Mouse (Mus musculus) midbrain, embryonic 10.5 days (tissue): ENCODE measurements around the gene Ifnz. TPM values are rescaled to one million over a fixed set of nuclear protein-coding genes. Genes with fewer than 3 reads are reported as not detected.
"Not testable (repeated sequence)": the region's sequence is repeated elsewhere in the genome, so short reads cannot be mapped to it uniquely, and the experiment has no call there.

Experiments used
- DNase-seq: peaks from one replicate; pipeline ENCODE4 v3.0.0-alpha.2; 2017; ENCODE audit warnings: low spot score
- H3K27ac ChIP-seq: fragments of 300-500 bp; sonication (generic); replicated peaks from 2 replicates; pipeline ENCODE4 v1.5.1; 2016; ENCODE audit warnings: mild to moderate bottlenecking
- H3K27me3 ChIP-seq: fragments of 300-500 bp; sonication (generic); 2 replicates; pipeline ENCODE4 v1.6.1; 2016; ENCODE audit warnings: low read depth, mild to moderate bottlenecking; ENCODE audit not compliant: poor library complexity, severe bottlenecking
- H3K36me3 ChIP-seq: fragments of 300-500 bp; sonication (generic); 2 replicates; pipeline ENCODE4 v1.6.1; 2016; ENCODE audit warnings: mild to moderate bottlenecking, moderate library complexity
- H3K4me1 ChIP-seq: fragments of 300-500 bp; sonication (generic); 2 replicates; pipeline ENCODE4 v1.6.1; 2016
- H3K4me3 ChIP-seq: fragments of 300-500 bp; sonication (generic); 2 replicates; pipeline ENCODE4 v1.5.1; 2016; ENCODE audit warnings: mild to moderate bottlenecking, moderate library complexity
- H3K9me3 ChIP-seq: fragments of 300-500 bp; sonication (generic); replicated peaks from 2 replicates; pipeline ENCODE4 v1.6.1; 2016; ENCODE audit warnings: mild to moderate bottlenecking
- WGBS: fragments of 180-500 bp; shearing (Covaris S2); methylation state at CpG from one replicate; pipeline ENCODE4 v1.1.7; 2016; 5-methylcytosine and 5-hydroxymethylcytosine counted together
- polyA plus RNA-seq: library from polyadenylated mRNA; unstranded; fragments of >200 nt; fragmentation: Nextera tagmentation; extraction: Ambion mirVana; gene quantifications from 2 replicates; pipeline ENCODE4 v1.2.1, GENCODE M21; 2016

The Ifnz gene
- polyA plus RNA-seq, 1 experiment from 2014 or later = 0.51 TPM

DNA sequence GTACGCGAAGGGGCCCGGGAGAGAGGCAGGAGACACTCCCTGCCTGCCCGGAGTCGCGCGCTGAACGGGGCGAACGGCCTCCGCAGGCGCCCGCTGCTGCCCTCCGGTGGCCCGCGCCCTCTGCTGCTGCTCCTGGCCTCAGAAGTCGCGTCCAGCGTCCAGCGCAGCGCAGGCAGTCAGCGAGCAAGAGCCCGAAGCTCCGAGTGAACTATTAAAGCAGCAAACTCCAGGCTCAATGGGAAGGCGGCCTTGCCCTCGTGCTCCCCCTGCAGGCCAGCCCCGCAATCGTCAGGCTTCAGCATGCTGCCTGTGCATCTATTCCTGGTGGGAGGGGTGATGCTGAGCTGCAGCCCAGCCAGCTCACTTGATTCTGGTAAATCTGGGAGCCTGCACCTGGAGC lies 15.2 kb downstream of the Ifnz start, which contains the start of gene Gm13279:
Gm13279 (plus strand) TSS at position 301 of the 400 bp plus-strand sequence.
- not testable (repeated sequence) for H3K27ac ChIP-seq, H3K36me3 ChIP-seq, H3K4me3 ChIP-seq, DNase-seq, H3K4me1 ChIP-seq, H3K27me3 ChIP-seq, H3K9me3 ChIP-seq
- no CpG with 5 or more reads among the region's 28 CpGs for WGBS

DNA sequence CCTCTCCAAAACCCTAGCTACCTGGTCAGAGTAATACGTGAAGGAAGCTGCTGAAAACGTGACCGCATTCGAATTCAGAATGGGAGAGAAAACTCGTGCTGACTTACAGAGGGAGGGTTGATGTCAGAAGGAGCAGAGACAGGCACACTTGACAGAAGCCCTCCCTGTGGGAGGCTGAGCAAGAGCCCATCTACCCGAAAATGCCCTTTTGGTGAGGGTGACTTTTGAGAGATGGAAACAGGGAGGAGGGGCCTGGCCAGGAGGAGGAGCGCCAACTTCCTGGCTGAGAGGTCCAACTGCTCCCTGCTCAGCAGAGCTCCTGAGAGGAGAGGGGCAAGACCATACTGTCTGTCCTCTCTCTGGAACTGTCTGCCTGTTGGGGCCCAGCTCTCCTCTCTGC lies 17.4 kb downstream of the Ifnz start, which contains the start of gene Gm13285:
Gm13285 (plus strand) TSS at position 301 of the 400 bp plus-strand sequence.
- WGBS = 12% methylated on average over 5 of the region's 7 CpGs
- not testable (repeated sequence) for H3K9me3 ChIP-seq, H3K36me3 ChIP-seq, DNase-seq, H3K27me3 ChIP-seq, H3K4me1 ChIP-seq, H3K27ac ChIP-seq, H3K4me3 ChIP-seq

DNA sequence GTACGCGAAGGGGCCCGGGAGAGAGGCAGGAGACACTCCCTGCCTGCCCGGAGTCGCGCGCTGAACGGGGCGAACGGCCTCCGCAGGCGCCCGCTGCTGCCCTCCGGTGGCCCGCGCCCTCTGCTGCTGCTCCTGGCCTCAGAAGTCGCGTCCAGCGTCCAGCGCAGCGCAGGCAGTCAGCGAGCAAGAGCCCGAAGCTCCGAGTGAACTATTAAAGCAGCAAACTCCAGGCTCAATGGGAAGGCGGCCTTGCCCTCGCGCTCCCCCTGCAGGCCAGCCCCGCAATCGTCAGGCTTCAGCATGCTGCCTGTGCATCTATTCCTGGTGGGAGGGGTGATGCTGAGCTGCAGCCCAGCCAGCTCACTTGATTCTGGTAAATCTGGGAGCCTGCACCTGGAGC lies 21.0 kb downstream of the Ifnz start, which contains the start of gene Gm13287:
Gm13287 (plus strand) TSS at position 301 of the 400 bp plus-strand sequence.
- H3K36me3 ChIP-seq, H3K4me3 ChIP-seq, H3K9me3 ChIP-seq, H3K4me1 ChIP-seq, DNase-seq, H3K27ac ChIP-seq: not testable (repeated sequence)
- peaks cover 16% of the 10 kb centered on the region for H3K27me3 ChIP-seq
- WGBS = no CpG with 5 or more reads among the region's 29 CpGs

DNA sequence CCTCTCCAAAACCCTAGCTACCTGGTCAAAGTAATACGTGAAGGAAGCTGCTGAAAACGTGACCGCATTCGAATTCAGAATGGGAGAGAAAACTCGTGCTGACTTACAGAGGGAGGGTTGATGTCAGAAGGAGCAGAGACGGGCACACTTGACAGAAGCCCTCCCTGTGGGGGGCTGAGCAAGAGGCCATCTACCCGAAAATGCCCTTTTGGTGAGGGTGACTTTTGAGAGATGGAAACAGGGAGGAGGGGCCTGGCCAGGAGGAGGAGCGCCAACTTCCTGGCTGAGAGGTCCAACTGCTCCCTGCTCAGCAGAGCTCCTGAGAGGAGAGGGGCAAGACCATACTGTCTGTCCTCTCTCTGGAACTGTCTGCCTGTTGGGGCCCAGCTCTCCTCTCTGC lies 23.3 kb downstream of the Ifnz start, which contains the start of gene Gm13288:
Gm13288 (plus strand) TSS at position 301 of the 400 bp plus-strand sequence.
- not testable (repeated sequence) for H3K4me1 ChIP-seq, H3K36me3 ChIP-seq, H3K27ac ChIP-seq, H3K9me3 ChIP-seq, DNase-seq, H3K4me3 ChIP-seq
- H3K27me3 ChIP-seq = peaks cover 16% of the 10 kb centered on the region
- WGBS = no CpG with 5 or more reads among the region's 8 CpGs

DNA sequence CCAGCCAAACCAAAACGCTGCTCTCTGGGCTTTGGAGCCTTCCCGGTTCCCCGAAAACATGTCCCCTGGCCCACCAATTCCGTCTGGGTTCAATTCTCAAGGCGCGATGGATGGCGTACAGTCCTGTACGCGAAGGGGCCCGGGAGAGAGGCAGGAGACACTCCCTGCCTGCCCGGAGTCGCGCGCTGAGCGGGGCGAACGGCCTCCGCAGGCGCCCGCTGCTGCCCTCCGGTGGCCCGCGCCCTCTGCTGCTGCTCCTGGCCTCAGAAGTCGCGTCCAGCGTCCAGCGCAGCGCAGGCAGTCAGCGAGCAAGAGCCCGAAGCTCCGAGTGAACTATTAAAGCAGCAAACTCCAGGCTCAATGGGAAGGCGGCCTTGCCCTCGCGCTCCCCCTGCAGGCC lies 23.8 kb downstream of the Ifnz start:
- WGBS = 0% methylated on average over 8 of the region's 34 CpGs
- not testable (repeated sequence) for H3K4me1 ChIP-seq, DNase-seq, H3K4me3 ChIP-seq, H3K27ac ChIP-seq, H3K9me3 ChIP-seq, H3K36me3 ChIP-seq
- H3K27me3 ChIP-seq = peaks cover 16% of the 10 kb centered on the region

DNA sequence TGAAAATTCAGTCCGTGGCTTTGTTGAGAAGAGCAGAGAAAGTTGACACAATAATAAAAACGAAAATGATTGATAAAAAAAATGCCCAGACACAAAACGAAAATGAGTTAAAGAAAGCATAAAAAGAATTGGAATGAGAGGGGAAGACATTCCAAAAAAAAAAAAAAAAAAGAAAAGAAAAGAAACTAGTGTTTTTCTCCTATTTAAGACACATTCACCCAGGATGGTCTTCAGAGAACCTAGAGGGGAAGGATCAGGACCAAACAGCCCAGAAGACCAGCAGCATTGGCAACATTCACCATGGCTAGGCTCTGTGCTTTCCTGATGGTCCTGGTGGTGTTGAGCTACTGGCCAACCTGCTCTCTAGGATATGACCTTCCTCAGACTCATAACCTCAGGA lies 34.0 kb downstream of the Ifnz start, which contains the start of gene Ifna7:
Ifna7 (plus strand) TSS at position 301 of the 400 bp plus-strand sequence.
- Histone ChIP-seq H3K4me1 (no peaks in the 10 kb centered on the region), H3K27me3 (no peaks in the 10 kb centered on the region), H3K9me3 (no peaks in the 10 kb centered on the region), H3K27ac (no peak within 1 kb of the TSS), H3K36me3 (no peaks in the 10 kb centered on the region), H3K4me3 (no peak within 1 kb of the TSS)
- no peak for DNase-seq
- 64% methylated on average over 3 of the region's 3 CpGs for WGBS

DNA sequence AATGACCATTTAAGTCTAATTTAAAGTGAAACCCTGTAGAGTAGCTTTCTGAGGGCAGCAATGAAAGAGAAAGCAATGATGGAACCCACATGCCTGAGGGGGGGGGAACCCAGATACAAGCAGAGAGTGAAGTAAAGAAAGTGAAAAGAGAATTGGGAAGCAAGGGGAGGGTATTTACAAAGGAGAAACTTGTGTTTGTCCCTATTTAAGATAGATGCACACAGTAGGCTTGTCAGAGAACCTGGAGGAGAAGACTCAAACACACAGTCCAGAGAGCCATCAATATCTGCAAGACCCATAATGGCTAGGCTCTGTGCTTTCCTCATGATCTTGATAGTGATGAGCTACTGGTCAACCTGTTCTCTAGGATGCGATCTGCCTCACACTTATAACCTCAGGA lies 37.7 kb downstream of the Ifnz start, which contains the start of gene Ifna11:
Ifna11 (plus strand) TSS at position 301 of the 400 bp plus-strand sequence.
- H3K4me3 ChIP-seq = no peak within 1 kb of the TSS
- H3K27ac ChIP-seq = no peak within 1 kb of the TSS
- DNase-seq = no peak
- H3K4me1 ChIP-seq = no peaks in the 10 kb centered on the region
- WGBS = 86% methylated on average over 1 of the region's 1 CpGs
- H3K9me3 ChIP-seq = no peaks in the 10 kb centered on the region
- no peaks in the 10 kb centered on the region for H3K36me3 ChIP-seq
- H3K27me3 ChIP-seq = no peaks in the 10 kb centered on the region

DNA sequence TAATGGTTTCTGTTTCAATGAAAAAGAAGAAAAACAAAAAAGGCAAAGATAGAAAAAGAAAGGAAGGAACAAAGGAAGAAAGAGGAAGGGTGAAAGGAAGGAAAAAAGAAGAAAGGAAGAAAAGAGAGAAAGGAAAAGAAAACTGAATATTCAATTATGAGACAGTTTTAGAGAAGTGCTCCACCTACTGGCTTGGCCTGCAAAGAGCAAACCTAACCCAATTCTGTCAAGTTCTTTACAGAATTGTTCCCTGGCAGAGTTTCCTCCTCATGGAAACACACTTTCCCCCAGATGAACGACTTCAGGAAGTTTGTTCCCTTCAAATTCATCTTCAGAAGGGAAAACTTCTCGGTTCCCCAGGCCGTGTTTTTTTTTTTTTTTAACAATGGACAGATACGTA lies 41.1 kb downstream of the Ifnz start:
- 29% methylated on average over 4 of the region's 4 CpGs for WGBS
- no peaks in the 10 kb centered on the region for H3K27me3 ChIP-seq
- no peak for DNase-seq
- H3K4me1 ChIP-seq = no peaks in the 10 kb centered on the region
- no peaks in the 10 kb centered on the region for H3K36me3 ChIP-seq
- H3K27ac ChIP-seq = no peak overlapping the region
- H3K9me3 ChIP-seq = no peaks in the 10 kb centered on the region
- no peak overlapping the region for H3K4me3 ChIP-seq

DNA sequence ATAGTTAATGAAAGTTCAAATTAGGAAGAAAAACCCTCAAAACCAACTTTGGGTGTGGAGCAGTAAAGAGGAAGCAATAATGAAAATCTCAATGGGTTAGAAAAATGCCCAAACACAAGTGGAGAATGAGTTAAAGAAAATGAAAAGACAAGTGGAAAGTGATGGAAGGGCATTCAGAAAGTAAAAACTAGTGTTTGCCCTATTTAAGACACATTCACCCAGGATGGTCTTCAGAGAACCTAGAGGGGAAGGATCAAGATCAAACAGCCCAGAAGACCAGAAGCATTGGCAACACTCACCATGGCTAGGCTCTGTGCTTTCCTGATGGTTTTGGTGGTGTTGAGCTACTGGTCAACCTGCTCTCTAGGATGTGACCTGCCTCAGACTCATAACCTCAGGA lies 45.2 kb downstream of the Ifnz start, which contains the start of gene Ifna6:
Ifna6 (plus strand) TSS at position 301 of the 400 bp plus-strand sequence.
- not testable (repeated sequence) for H3K27ac ChIP-seq

DNA sequence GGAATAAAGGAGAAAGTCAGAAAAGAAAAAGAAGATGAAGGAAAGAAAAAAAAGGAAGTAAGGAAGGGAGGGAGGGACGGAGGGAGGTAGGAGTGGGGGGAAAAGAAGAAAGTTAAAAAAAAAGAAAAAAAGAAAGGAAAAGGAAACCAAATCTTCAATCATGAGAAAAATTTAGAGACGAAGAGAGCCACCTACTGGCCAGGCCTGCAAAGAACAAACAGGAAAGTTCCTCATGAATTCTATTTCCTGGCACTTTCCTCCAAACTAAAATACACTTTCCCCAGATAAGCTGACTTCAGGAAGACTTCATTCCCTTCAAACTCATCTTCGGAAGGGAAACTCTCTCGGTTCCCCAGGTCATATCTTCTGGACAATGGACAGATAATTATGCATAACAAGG lies 48.6 kb downstream of the Ifnz start:
- DNase-seq = no peak
- 31% methylated on average over 4 of the region's 4 CpGs for WGBS
- Histone ChIP-seq H3K27ac (no peak overlapping the region), H3K4me1 (no peaks in the 10 kb centered on the region), H3K4me3 (no peak overlapping the region), H3K27me3 (no peaks in the 10 kb centered on the region), H3K36me3 (no peaks in the 10 kb centered on the region), H3K9me3 (no peaks in the 10 kb centered on the region)

More for the DNA sequence above, 45.2 kb downstream of the Ifnz start, which contains the start of gene Ifna6:
- not testable (repeated sequence) for H3K4me3 ChIP-seq, H3K9me3 ChIP-seq, H3K36me3 ChIP-seq, H3K4me1 ChIP-seq, DNase-seq, H3K27me3 ChIP-seq

Other genes with a start within 250 kb of the Ifnz start
- not detected in 2 replicates for gene Ifna15, start 223.9 kb upstream of the Ifnz start, polyA plus RNA-seq
- not detected in 2 replicates for gene Ifna14, start 210.3 kb upstream of the Ifnz start, polyA plus RNA-seq
- not detected in 2 replicates for gene Ifna9, start 189.7 kb upstream of the Ifnz start, polyA plus RNA-seq
- gene Ifna12, start 178.8 kb upstream of the Ifnz start, polyA plus RNA-seq = not detected in 2 replicates
- not detected in 2 replicates for gene C87499, start 147.7 kb upstream of the Ifnz start, polyA plus RNA-seq
- gene Ifna13, start 137.7 kb upstream of the Ifnz start, polyA plus RNA-seq = not detected in 2 replicates
- gene Ifna16, start 105.2 kb upstream of the Ifnz start, polyA plus RNA-seq = not detected in 2 replicates
- not detected in 2 replicates for gene Ifna2, start 98.2 kb upstream of the Ifnz start, polyA plus RNA-seq
- not detected in 2 replicates for gene Ifnab, start 90.8 kb upstream of the Ifnz start, polyA plus RNA-seq
- 0.80 and 1.1 TPM in 2 replicates for gene Gm26566, start 60.3 kb upstream of the Ifnz start, polyA plus RNA-seq
- 95.6 and 111 TPM in 2 replicates for gene Klhl9, start 59.7 kb upstream of the Ifnz start, polyA plus RNA-seq
- gene Gm13271, start 27.3 kb upstream of the Ifnz start, polyA plus RNA-seq = not detected in 2 replicates
- gene Gm13283, start 22.0 kb upstream of the Ifnz start, polyA plus RNA-seq = 0.19 and 0.32 TPM in 2 replicates
- gene Gm13290, start 8.3 kb upstream of the Ifnz start, polyA plus RNA-seq = 0.29 TPM in 1 of 2 replicates, not detected in the other
- gene Gm13289, start 5.2 kb upstream of the Ifnz start, polyA plus RNA-seq = not detected in 2 replicates
- not detected in 2 replicates for gene Gm13272, start 2.3 kb upstream of the Ifnz start, polyA plus RNA-seq
- not detected in 2 replicates for gene Gm13276, start 3.6 kb downstream of the Ifnz start, polyA plus RNA-seq
- not detected in 2 replicates for gene Gm13277, start 6.5 kb downstream of the Ifnz start, polyA plus RNA-seq
- gene Gm13278, start 9.4 kb downstream of the Ifnz start, polyA plus RNA-seq = not detected in 2 replicates
- gene Gm13275, start 12.4 kb downstream of the Ifnz start, polyA plus RNA-seq = 0.34 TPM in 1 of 2 replicates, not detected in the other
- gene Gm13279, start 15.3 kb downstream of the Ifnz start, polyA plus RNA-seq = not detected in 2 replicates
- gene Gm13285, start 17.5 kb downstream of the Ifnz start, polyA plus RNA-seq = 0.62 TPM in 1 of 2 replicates, not detected in the other
- not detected in 2 replicates for gene Gm13287, start 21.1 kb downstream of the Ifnz start, polyA plus RNA-seq
- 0.09 TPM in 1 of 2 replicates, not detected in the other for gene Gm13288, start 23.4 kb downstream of the Ifnz start, polyA plus RNA-seq
- gene Ifna7, start 34.1 kb downstream of the Ifnz start, polyA plus RNA-seq = not detected in 2 replicates
- not detected in 2 replicates for gene Ifna11, start 37.8 kb downstream of the Ifnz start, polyA plus RNA-seq
- not detected in 2 replicates for gene Ifna6, start 45.3 kb downstream of the Ifnz start, polyA plus RNA-seq
- not detected in 2 replicates for gene Ifna5, start 53.4 kb downstream of the Ifnz start, polyA plus RNA-seq
- gene Ifna4, start 59.7 kb downstream of the Ifnz start, polyA plus RNA-seq = not detected in 2 replicates
- not detected in 2 replicates for gene Ifna1, start 68.0 kb downstream of the Ifnz start, polyA plus RNA-seq
- gene Ifne, start 98.1 kb downstream of the Ifnz start, polyA plus RNA-seq = not detected in 2 replicates